Mouse (Mus musculus) thymus, adult 18-20 months (tissue): ENCODE measurements around the gene Ankle2.
A peak's percentile ranks its signal among the peaks of the same experiment; 100 is the strongest.

ENCODE experiments used
- DNase-seq, 2 experiments: peaks; one replicate each; pipeline ENCODE4 v3.0.0; 2022; ENCODE audit warnings: mixed read lengths in 2 of 2

Ankle2 gene

DNA sequence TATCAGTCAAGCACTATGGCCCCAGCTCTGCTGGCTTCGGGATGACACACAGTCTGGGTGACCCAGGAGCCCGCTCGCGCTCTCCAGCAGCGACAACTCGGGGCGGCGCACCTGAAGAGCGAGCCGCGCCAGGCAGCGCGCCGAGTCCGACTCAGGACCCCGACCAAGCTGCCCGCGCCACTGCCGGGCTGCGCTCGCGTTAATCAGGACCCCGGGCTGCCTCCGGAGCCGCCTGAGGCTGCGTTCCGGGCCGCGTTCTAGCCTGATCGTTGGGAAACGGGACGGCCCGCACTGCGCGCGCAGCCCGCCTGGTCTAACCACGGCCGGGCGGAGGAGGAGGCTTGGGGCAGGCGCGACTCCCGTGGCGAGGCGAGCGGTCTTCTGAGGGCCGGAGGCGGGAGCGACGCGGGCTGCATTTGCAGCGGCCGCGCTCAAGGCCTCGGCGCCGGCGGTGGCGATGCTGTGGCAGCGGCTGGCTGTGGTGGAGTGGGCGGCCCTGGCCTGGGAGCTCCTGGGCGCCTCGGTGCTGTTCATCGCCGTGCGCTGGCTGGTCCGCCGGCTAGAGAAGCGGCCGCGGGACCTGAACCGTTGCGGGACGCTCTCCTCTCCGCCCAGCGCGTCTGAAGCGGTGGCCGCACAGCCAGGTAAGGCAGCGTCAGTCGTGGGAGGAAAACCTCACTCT is at the start of gene Ankle2:
Gene Ankle2, plus strand, starts transcription at position 225 of the 682 bp plus-strand sequence.
- DNase-seq = peak; percentile 79 to 81

DNA sequence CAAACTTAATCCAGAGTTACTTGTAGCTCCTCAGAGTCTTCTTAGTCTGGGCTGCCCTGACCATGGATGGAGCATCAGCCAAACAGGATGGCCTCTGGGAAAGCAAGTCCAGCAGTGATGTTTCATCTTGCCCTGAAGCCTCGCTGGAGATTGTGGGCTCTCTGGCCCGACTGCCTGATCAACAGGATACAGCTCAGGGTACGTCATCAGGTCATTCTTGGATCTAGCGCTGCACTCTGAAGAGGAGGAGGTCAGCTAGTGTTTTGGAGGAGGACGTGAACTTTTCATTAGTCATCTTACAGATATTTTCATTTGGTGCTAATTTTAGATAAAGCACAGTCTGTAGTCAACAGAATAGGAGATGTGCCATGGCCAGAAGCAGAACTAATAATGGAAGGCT is 49.1 kb upstream of the Ankle2 start:
- DNase-seq = no peak

DNA sequence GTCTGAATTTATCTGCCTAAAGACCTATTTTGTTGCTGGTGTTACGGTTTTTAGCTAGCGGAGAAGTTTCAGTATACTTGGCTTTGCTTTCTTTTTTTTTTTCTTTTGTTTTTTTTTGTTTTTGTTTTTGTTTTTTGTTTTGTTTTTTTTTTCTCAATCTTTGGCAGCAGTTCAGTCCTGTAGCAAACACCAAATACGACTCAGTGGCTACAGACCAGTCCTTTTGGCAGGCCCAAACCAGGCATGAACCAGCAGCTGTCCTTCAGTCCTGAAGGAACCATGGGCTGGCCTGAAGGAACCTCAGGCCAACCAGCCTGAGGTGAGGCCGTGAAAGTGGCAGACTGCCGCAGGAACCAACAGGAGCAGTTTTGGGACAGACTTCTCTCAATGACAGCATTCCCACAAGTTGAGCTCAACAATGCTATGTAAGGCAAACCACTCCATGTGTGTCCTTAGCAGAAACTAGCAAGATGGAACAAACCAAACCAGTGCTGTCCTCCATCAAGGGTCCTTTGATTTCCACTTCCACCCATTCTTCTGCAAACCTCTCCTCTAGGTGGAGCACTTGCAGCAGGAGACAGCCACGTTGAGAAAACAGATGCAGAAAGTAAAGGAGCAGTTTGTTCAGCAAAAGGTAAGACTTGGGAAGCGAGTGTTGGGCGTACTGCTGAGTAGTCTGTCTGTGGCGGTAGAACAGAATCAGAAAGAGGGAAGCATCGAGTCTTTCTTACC is 27.5 kb upstream of the Ankle2 start:
- DNase-seq = no peak

DNA sequence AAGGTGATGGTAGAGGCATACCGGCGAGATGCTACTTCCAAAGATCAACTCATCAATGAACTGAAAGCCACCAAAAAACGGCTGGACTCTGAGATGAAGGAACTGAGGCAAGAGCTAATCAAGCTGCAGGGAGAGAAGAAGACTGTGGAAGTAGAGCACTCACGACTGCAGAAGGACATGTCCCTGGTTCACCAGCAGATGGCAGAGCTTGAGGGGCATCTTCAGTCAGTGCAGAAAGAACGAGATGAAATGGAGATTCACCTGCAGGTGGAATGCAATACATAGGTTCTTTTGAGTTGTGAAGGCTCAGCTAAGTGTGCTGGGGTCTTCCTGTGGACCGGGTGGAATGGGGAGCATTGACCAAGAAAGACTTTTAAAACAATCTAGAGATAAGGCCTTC is 26.0 kb upstream of the Ankle2 start:
- no peak for DNase-seq

DNA sequence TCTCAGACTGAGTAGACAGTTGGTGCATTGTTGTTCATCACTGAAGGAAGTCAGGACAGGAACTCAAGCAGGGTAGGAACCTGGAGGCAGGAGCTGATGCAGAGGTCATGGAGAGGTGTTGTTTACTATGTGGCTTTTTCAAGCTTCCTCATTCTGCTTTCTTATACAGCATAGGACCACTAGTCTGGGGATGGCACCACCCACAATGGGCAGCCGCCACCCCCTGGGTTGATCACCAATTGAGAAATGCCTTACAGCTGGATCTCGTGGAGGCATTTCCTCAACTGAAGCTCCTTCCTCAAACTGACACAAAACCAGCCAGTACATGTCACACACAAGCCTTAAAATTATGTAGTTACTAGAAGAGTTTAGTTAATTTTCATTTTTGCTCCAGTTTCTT is 19.5 kb upstream of the Ankle2 start:
- DNase-seq = no peak

DNA sequence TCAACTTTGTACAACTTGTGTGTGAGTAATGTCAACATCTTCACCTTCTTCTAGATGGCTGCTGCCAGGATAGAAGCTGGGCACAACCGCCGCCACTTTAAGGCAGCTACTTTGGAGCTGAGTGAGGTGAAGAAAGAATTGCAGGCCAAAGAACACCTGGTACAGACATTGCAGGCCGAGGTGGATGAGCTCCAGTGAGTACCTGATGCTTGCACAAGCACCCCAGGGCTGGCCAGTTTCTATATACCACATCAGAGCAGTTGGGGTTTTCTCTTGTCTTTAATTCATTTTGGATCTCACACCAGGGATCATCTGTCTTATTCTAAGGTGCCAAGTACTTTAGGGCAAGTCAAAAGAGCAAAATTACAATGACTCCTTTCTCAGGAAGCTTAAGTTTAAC is 14.0 kb upstream of the Ankle2 start:
- DNase-seq = no peak

DNA sequence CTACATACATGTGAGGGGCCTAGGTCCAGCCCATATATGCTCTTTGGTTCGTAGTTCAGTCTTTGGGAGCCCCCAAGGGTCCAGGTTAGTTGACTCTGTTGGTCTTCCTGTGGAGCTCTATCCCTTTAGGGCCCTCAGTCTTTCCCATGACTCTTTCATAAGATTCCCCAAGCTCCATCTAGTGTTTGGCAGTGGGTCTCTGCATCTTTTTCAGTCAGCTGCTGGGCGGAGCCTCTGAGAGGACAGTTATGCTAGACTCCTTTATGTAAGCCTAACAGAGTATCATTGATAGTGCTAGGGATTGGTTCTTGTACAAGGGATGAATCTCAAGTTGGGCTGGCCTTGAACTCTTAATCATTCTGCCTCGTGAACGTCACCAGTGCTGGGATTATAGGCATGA is 10.5 kb upstream of the Ankle2 start:
- no peak for DNase-seq

DNA sequence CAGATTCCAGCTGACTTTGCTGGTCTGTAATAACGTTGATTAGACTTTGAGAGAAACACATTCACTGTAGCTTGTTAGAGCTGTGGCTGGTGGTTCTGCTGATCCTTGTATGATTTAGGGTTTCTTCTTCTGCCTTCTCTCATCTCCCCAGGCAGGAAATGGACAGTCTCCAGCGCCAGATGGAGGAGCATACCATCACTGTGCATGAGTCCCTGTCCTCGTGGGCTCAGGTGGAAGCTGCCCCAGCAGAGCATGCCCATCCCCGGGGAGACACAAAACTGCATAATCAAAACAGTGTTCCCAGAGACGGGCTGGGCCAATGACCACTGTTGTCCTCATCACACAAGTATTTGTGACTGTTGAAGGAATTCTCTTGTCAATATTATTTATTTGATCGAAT is 8.0 kb upstream of the Ankle2 start:
- DNase-seq = no peak

DNA sequence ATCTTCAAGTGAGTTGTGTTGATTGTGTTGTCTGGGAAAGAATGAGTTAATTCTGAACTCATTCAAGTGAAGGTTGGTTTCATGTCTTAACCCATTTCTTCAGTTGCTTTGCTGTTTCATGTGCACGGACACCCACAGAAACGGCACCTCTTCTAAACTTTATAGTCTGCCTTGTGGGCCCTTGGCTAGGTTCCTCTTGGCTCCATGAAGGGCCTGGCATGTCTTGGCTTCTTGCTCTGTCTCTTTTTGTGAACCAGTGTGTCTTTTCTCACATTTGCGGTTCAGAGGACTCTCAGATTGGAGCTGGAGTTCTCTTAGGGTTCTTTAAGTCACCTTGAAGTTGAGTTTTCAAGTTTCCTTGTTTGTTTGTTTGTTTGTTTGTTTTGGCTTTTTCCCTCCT is 5.7 kb upstream of the Ankle2 start:
- DNase-seq = no peak

DNA sequence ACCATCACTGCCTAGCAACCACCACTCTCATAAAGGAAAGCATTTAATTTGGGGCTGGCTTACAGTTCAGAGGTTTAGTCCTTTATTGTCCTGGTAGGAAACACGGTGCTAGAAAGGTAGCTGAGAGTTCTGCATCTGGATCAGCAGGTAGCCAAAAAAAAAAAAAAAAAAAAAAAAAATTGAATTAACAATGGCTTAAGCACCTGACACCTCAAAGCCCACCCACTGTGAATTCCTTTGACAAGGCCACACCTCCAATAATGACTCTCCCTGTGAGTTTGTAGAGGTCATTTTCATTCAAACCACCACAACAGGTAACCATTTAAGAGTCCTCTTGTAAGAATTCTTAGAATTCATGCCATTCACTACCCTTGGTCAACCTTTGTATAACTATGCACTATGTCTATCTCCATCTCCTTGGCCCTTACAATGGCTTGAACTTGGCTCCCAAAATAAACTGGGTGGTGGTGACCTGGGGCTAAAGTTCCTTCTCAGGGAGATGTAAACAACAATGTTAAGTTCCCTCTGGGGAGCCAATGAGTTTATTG is 3.4 kb upstream of the Ankle2 start:
- DNase-seq = no peak

DNA sequence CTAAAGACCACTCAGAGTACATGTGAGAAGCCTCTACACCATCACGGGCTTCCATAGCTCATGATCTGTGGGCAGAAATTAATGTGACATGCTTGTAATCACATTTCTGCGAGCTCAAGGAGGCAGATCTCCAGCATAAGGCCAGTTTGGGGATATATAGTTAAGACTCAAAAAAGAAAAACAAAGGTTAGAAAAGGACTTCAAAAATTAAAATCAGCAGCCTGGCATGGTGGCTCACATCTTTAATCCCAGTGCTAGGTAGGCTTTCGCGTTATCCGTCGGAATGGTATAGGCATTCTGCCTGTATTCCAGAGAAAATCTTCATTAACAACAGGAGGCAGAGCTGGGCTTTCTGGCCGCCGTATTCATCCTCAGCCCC is 414 bp upstream of the Ankle2 start:
- no peak for DNase-seq

DNA sequence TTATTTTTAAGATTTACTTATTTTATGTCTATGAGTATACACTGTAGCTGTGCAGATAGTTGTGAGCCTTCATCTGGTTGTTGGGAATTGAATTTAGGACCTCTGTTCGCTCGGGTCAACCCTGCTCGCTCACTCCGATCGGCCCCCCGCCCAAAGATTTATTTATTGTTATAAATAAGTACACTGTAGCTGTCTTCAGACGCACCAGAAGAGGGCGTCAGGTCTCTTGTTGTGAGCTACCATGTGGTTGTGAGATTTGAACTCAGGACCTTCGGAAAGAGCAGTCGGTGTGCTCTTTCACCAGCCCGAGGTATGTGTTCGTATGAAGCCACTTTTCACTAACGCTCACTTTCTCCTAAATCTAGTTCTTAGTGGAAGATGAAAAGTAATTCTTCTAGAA is 834 bp downstream of the Ankle2 start:
- DNase-seq = peak in 1 of 2 experiments; percentile 14

DNA sequence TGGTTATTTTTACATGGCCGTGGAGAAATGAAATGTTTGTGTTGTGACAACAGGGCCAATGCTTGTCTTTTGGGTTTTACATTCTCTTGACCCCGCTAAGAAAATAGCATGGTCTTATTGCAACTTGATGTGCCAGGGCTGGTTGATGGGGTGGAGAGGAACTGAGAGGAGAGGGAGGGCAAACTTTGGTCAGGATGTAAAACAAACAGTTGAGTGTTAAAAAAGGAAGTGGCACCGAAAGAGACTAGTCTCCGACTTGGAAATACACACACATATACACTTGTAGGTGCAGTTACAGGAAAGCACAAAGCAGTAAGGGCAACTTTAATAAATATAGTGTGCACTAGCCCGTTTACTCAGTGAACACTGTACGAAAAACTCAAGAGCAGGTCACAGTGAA is 1.5 kb downstream of the Ankle2 start:
- no peak for DNase-seq

DNA sequence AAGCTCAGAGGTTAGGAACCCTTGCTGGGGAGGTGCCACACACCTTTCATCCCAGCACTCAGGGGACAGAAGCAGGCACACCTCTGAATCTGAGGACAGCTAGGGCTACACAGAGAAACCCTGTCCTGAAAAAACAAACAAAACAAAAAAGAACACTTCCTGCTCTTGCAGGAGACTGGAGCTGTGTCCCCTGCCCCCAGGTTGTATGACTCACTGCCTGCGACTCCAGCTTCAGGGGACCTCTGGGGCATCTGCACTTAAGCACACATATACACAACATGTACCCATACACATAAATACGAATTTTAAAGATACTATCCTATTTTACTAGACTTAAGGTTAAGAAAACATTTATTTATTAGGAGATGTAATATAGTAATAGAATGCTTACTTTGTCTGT is 13.3 kb downstream of the Ankle2 start:
- no peak for DNase-seq

DNA sequence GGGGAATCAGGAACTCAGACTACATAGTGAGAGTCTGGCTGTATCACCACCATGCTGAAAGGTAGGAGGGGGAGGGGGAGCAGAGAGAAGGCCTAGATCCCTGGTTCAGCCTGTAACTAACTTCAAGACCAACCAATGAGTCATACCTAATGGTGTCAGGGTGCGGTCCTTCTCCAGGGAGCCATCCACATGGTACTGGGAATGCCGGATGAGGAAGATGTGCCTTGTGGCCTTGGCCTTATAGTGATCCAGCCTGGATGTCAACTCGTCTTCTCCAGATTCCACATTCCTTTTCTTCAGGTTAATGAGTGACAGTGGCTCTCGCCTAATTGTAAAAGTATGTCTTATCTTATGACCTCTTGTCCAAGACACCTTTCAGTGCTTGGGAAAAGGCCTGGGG is 36.1 kb downstream of the Ankle2 start:
- no peak for DNase-seq

DNA sequence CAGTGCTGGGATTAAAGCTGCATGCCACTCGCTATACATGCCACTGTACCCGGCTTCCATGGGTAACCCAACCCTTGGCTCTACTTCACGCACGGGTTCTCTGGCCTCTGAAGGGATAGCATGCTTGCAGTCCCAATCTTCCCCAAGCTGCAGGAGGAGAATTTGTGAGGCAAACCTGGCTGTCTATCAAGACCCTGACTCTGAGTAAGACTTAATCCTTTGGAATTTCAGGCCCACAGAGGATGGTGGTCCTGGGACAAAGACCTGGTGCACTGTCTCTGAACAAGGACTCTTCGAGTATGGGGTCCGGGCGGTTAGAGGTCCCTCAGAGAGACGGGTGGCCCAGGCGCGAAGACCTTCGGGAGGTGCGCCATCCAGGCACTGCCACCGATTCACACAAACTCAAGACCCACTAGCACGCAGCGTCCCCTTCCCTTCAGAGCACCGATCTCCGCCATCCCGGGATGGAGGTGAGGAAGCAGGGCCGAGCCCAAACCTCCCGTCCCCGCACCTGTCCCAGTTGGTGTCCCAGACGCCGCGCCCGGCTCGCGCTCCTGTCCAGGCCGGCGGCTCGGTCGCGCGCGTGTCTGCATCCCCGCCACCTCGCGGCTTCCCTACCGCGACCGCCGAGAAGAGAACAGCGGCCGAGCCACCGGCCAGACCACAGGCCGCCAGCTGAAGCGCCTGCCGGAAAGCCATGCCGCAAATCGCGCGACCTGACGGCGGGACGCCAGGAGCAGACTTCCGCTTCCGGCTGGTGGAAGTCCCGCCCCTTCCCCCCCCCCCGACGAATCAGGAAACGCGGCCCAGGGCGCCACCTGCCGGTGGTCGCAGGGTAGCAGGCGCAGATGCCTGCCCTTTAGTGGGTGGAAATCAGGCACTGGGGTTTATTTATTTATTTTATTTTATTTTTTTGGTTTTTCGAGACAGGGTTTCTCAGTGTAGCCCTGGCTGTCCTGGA is 38.6 kb downstream of the Ankle2 start, which contains the start of gene Pgam5:
Gene Pgam5, minus strand, starts transcription at position 773 of the 961 bp plus-strand sequence.
- DNase-seq = peak; percentile 70 to 72

DNA sequence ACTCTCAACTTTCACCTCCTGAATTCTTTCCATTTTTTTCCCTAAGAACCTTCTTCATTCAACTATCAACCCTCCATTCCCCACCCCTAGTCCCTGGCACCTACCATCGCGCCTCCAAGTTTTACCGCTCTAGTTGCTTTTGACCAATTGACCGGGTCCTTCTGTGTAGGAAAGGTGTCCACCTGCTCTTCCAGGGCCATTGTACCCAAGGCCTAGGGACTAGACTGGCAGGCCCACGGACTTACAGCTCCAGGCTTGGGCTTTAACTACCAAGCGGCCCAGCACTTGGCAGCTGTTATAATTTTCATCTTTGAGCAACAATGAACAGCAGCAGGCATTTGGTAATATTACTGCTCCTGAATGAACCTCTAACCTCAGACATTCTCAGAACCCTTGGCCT is 39.4 kb downstream of the Ankle2 start:
- DNase-seq = no peak

DNA sequence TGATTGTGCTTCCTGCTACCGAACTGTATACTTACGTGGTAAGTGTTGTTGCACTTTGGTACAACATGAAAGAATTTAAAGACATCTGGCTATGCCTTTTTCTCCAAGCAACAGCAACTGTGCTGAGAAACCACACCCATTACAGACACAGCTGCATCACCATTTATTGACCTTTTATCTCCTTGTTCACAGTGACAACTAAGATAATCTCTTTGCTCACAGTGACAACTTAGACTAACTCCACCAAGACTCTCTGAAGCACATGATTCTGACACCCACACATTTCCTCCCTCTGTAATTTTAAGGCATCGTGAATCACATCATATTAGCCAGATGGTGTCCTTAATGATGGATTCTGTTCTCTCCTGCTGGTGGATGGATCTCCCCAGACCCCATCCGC is 43.3 kb downstream of the Ankle2 start:
- DNase-seq = no peak

DNA sequence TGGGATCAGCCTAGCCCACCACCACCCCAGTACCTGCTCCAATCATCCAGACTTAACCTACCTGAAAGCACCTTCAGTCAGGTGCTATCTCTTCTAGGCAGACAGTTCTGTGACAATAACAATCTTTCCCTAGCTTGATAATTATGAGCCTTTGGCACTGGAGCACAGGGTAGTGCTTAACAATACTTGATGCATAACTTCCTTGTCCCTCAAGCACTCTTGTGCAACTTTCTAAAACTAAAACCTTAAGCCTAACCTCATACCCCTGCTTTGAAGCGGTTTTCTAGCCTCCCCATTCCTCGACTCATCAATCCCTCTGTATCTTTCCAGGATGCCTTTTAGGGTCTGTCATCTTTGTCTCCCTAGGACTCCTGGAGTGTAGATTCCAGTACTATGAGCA is 44.0 kb downstream of the Ankle2 start:
- no peak for DNase-seq

DNA sequence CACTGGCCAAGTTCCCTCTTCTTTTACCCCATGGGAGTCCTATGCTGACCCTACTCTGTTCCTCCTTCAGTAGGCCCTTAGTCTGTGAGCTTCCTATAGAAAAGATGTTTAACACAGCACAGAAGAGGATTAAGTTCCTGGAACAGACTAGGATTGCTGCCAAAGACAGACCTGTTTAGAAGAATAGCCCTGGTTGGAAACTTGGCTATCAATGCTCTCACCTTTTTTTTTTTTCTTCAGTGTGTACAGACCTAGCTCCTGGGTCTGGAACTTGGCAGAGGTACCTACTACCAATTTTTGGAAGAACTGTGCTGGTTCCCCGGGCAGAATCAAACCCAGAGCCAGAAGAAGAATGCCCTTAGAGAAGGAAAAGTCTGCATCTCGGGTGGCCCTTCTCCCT is 45.6 kb downstream of the Ankle2 start:
- no peak for DNase-seq

DNA sequence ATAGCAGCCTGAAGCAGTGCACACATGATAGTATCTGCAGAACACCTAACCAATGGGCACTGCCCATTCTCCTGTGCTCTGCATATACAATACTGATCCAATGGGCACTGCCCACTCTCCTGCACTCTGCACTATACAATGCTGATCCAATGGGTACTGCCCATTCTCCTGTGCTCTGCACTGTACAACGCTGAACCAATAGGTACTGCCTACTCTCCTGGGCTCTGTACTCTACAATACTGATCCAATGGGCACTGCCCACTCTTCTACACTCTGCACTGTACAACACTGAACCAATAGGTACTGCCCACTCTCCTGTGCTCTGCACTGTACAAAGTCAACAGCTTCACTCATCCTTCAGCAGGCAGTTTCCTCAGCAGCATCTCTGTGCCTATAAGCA is 46.1 kb downstream of the Ankle2 start:
- DNase-seq = no peak

DNA sequence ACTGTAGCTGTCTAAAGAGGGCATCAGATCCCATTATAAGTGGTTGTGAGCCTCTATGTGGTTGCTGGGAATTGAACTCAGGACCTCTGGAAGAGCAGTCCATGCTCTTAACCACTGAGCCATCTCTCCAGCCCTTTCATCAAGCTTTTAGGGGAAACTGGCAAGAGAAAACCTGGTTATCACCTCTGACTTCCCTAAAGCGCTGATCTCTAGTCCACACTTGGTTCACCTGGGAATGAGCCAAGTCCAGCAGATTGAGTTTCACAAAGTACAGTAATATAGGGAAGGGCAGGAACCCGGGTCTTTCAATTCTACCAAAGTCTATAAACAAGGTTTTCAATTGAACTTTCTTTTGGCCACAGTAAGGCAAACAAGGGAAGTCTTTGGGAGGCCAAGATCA is 51.2 kb downstream of the Ankle2 start:
- no peak for DNase-seq

DNA sequence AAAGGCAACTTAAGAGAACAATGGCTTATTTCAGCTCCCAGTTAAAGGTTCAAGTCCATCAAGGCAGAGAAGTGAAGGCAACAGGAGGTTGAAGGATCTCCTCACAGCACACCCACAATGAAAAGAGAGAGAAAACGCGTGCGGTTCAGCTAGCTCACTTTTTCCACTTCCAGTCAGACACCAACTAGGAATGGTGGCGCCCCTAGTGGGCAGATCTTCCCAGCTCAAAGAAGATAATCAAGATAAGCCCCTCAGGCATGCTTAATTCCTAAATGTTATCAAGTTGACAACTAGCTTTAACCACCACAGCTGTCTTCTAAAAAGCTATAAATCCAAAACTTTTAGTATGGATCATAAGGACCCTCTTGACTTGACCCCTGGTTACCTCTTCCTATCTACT is 53.7 kb downstream of the Ankle2 start:
- DNase-seq = peak; percentile 22 to 45
